Mouse (Mus musculus) layer of hippocampus, postnatal 10 days (tissue): Measurements from ENCODE around the gene Cryzl2. TPM values are rescaled to one million over a fixed set of nuclear protein-coding genes. Genes with fewer than 3 reads are reported as not detected.

Experiments used
- DNase-seq, 2 experiments: peaks; one replicate each; pipeline ENCODE4 v3.0.0; 2021; ENCODE audit warnings: low spot score in 2 of 2
- long read RNA-seq: library from polyadenylated mRNA; stranded (forward); transcript quantifications from one replicate; pipeline ENCODE4 v2.0.0, GENCODE M21; 2023
- total RNA-seq, 2 experiments: library from RNA; stranded (reverse); gene quantifications; 2 replicates each; pipeline ENCODE4 v1.2.3; 2021

The Cryzl2 gene
- total RNA-seq, result 1 to 10 TPM; 5.0 to 5.5 TPM
- long read RNA-seq, partial matches to known transcripts, result 1 of 8 reads
- long read RNA-seq, other reads (novel, unspliced or antisense), result 2 of 8 reads

- DNase-seq, result peak; percentile 60 to 73
These were observed at the start of gene Cryzl2 for GRCm38 (mm10) chr1:157458421-157459208. TSS of gene Cryzl2 (plus strand) at chr1:157458577.

DNA sequence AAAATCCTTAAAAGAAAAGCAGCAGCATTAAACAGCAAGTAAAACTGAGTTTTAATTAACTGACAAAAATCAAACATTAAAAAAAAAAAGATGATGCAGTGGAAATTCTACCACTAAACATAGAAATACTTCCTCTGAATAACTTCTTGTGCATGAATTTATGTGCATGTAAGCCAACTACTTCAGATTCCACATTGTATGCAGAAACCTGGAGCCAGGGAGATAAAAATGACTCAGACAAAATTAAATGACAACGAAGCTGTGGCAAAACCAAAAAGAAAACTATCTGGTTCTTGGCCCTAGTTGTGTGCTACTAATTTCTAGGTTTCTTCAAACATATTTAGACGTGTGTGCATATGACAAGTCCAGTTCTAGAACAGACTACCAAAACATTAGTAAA, 48.7 kb upstream of the Cryzl2 start:
- DNase-seq, result no peak

DNA sequence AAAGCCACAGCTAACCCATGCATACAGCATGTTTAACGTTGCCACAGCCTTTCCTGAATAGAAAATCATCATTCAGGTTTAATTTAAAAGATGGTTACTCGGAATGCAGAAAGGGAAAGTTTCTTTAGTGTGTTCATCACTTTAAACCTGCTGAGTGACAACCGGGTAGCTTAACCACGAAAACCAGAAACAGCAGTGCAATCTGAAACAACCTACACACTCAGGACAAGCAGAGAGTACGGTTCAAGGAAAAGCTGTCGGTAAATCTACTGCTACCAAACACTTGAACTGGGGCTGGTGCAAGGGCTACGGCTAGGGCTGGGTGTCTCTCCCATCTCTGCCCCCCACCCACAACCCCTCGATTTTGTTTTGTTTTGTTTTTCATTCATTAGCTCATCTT, 47.4 kb upstream of the Cryzl2 start:
- no peak for DNase-seq

GRCm38 (mm10) chr1:157411341-157411710, 47.1 kb upstream of the Cryzl2 start:
- no peak for DNase-seq

DNA sequence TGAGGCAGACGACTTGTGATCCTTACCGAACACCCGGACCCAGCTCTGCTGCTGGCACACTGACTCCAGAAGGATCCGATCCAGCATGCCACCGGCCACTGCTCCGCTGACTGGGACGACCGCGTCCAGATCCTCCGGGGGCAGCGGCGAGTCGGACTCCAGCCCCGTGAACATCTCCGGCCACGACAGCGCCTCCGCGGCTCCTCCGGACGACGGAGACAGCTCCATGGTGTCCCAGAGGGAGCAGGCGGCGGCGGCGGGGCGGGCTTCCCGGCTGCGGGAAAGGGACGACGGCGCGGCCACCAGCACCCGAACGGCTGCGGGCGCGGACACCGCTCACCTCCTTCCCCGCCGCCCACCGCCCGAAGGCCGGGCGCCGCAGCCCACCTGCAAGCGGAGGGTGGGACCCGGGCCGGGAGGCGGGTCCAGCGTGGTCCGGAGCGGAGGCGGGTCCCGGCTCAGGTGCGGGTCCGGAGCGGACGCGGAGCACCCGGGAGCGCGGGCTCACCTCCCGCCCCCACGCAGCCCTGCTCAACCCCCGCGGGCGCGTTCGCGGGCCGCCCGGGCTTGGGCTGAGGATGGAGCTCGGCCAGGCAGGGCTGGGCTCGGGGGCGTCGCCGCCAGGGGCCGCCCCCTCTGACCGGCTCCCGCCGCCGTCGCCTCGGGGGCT, 46.5 kb upstream of the Cryzl2 start:
- peak; percentile 70 to 82 for DNase-seq

DNA sequence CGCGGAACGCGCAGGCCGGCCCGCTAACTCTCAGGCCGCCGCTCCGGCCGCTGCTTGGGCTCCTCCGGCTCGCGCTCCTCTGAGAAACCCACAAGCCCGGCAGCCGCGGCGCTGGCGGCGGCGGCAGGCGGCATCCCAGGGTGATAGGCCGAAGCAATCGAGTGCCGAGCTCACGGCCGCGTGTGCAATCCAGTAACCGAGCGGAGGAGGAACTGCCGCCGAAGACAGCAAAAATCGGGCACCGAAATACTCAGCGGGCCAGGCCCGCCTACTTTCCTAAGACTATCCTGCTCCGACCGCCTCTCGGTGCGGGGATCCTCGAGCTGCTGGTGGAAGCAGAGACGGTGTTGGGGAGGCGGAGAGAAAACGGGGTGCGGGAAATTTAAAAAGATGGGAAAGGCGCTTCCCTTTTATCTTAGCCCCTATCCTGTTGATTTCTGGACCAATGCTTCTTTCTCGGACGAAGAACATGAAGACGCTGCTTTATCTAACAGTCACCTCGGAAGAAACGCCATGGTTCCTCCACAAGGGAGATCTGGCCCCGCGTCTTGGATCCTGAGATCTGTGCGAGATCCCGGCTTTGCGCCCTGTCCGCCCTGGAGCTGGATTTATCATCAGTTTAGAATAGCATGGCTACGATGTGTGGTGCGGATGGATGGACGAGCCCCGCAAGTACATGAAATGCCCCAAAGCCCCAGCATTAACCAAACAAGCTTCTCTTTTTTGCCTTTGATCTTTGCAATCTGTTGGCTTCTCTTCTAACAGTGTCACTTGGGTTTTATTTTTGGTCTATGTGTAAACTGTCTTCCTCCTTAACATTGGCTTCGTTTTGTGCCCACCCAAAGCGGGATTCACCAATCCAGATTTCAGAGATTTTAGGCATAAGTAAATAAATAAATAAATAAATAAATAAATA, 45.7 kb upstream of the Cryzl2 start, which contains the start of gene Rasal2:
Gene Rasal2 (minus strand): TSS at position 142 of the 916 bp plus-strand sequence.
- DNase-seq, result peak; percentile 96 to 97

GRCm38 (mm10) chr1:157415771-157416170, 42.6 kb upstream of the Cryzl2 start:
- no peak for DNase-seq

GRCm38 (mm10) chr1:157416628-157417027, 41.7 kb upstream of the Cryzl2 start:
- DNase-seq, result no peak

GRCm38 (mm10) chr1:157417414-157417813, 41.0 kb upstream of the Cryzl2 start:
- no peak for DNase-seq

DNA sequence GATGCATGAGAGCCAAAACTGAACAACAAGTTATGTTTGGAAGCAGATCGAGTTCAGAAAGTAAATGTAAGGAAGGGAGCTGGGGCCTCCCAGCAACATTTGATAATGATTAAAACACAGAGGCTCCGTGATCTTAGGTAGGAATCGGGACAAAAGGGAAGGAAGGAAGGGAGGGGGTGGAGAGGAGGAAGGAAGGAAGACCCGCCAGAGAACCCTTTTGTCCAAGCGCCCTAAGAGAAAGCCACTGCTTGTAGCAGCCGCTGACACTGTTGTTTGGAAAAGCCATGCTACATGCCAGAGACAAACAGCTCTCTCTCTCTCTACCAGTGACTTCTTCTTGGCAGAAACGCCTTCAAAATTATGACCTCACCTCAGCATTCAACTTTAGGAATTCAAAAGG, 40.5 kb upstream of the Cryzl2 start:
- DNase-seq, result no peak

DNA sequence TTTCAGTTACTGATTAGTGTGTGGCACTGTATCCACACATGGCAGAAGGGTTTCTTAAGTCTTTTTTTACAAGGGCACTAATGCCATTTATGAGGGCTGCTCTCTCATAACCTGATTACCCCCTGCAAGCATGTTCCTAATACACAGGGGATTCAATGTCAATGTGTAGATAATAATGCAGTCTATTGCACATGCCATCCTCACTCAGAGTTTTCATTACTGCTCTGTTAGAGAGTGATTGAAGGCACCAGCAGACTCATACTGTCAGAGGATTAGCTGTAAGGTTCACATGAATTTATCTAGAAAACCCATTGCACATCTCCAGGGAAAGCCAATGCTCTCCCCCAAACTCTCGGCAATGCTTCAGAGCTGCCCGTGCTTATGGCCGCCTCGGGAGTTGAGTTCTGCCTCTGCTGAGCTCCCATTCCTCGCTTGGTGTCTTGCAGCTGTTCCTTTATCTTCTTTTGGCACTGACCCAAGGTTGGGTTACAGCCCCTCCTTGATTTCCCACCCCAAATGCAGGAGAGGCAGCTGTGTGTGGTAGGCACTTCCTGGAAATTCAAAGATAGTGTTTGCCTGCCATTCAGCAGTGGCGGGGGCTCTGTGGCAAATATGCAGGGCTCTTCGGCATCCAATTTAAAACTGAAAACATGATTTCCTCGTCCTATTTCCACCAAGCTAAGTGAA, 32.5 kb upstream of the Cryzl2 start:
- DNase-seq, result no peak

DNA sequence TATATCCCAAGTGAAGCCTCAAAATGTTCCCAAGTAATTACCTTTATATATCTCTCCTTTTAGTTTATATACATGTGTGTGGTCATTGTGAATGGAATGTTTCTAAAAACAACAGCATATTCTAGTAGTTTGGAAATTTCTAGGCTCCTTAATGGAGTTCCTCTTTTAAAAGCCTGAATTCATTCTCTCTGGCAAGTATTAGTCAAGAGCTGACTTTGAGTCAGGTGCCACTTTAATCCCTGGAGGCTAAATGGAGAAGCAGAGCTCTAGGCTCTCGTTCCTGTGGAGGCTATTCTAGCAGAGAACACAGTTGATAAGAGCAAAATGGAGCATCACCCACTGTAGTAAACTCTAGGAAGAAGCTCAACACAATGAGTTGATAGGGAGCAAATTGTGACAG, 31.4 kb upstream of the Cryzl2 start:
- no peak for DNase-seq

- no peak for DNase-seq
These were observed 30.8 kb upstream of the Cryzl2 start for GRCm38 (mm10) chr1:157427604-157428003.

DNA sequence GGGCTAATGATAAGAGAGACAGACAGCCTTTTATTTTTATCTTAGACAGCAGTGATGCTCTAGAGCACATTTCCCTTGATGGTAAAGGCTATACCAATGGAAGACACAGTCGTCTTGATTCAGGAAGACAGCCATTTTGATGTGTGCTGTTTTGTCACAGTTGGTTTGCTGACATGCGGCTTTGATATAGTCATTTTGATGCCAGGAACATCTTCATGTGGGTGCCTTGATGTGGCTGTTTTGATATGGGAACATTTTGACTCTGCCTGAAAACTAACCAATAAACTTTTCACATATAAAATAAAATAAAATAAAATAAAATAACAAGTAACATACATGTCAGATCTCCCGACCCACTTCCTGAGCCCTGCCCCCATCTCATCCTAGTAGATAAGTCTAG, 30.0 kb upstream of the Cryzl2 start:
- DNase-seq, result no peak

GRCm38 (mm10) chr1:157433316-157433715, 25.1 kb upstream of the Cryzl2 start:
- DNase-seq, result no peak

DNA sequence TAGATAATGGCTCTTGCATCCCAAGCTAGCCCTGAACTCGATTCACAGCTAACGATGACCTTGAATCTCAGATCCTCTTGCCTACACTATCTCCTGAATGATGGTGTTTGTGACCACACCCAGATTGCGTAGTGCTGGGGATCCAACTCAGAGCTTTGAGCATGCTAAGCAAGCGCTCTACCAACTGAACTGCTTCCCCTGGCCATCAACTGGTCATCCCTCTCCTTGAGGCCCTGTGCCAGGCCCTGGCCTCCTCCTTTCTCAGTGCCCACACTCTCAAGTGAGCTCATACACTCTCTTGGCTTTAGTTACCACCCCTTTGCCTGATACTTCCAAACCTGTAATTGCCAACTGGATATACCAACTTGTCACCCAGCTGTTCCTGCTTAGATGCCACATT, 24.0 kb upstream of the Cryzl2 start:
- DNase-seq, result no peak

- no peak for DNase-seq
These were observed 22.5 kb upstream of the Cryzl2 start for GRCm38 (mm10) chr1:157435926-157436325.

DNA sequence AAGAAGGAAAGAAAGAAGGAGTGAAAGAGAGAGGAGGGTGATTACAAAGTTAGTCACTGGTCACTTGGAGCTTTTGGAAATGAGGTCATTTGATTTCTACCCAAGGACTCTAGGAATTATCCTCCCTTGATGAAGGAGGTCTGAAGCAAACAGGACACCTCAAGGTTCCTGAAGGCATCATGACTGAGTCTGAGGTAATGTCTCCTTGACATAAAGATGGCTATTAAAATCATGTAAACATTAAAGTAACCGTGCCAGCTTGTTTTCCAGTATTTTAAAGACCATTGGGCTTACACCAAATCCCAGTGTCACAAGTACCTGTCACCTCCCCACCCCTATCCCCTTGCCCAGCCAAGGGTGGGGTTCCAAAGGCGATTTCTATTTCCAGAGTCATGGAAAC, 20.1 kb upstream of the Cryzl2 start:
- no peak for DNase-seq

GRCm38 (mm10) chr1:157439101-157439500, 19.3 kb upstream of the Cryzl2 start:
- no peak for DNase-seq

DNA sequence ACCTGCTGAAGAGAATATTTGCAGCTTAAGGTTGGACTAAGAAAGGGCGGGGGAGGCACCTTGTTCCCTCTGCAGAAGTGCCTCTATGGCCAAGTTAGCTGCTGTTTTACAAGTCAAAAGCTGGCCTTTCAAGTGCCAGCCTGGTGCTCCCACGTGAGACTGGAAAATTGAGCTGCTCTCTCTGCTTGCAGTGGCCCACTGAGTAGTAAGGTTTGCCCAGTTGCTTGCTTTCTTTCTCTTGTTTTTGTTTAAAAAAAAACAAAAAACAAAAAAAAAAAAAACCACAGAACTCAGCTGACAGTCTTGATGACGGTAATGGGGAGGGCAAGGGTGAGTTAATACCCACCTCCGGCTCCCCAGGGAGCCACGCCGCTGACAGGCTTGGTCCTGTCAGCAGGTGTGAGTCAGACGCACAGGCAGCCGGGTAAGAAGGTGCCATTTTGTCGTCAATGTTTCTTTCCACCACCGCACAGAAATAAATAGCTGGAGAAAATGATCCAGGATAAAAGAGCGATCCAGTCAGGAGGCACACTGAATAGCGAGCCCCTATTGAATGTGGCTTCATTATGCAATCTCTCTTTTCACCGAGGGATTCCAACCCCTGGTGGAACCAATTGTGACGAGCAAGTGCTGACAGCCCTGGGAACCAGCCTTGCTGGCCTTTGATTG, 18.3 kb upstream of the Cryzl2 start:
- DNase-seq, result no peak
